Mouse (Mus musculus) intestine, postnatal 0 days (tissue): ENCODE measurements around the gene Polr1b. TPM values are rescaled to one million over a fixed set of nuclear protein-coding genes. Genes with fewer than 3 reads are reported as not detected.

ENCODE experiments used
- ATAC-seq: fragments of 200-750 bp; cut with Nextera tagmentation; 2 replicates; pipeline ENCODE4 v1.8.0; 2017; ENCODE audit warnings: mild to moderate bottlenecking, moderate TSS enrichment, moderate library complexity
- H3K27ac ChIP-seq: fragments of 300-500 bp; sonication (generic); 2 replicates; pipeline ENCODE4 v1.5.1; 2014; ENCODE audit warnings: mild to moderate bottlenecking, low read depth, low read length, moderate library complexity
- H3K27me3 ChIP-seq: fragments of 300-500 bp; sonication (generic); replicated peaks from 2 replicates; pipeline ENCODE4 v1.6.1; 2014; ENCODE audit warnings: low read length, mixed read lengths; ENCODE audit not compliant: control insufficient read depth, insufficient read depth
- H3K36me3 ChIP-seq: fragments of 300-500 bp; sonication (generic); 2 replicates; pipeline ENCODE4 v1.6.1; 2014; ENCODE audit warnings: mild to moderate bottlenecking, moderate library complexity; ENCODE audit not compliant: control insufficient read depth, insufficient read depth
- H3K4me1 ChIP-seq: fragments of 300-500 bp; sonication (generic); replicated peaks from 2 replicates; pipeline ENCODE4 v1.6.1; 2014; ENCODE audit warnings: antibody characterized with exemption, low read length, mixed read lengths; ENCODE audit not compliant: control insufficient read depth, insufficient read depth
- H3K4me2 ChIP-seq: fragments of 300-500 bp; sonication (generic); replicated peaks from 2 replicates; pipeline ENCODE4 v1.6.1; 2014; ENCODE audit warnings: low read depth, mild to moderate bottlenecking, moderate library complexity
- H3K4me3 ChIP-seq: fragments of 300-500 bp; sonication (generic); 2 replicates; pipeline ENCODE4 v1.5.1; 2014; ENCODE audit warnings: low read depth, low read length
- H3K9ac ChIP-seq: fragments of 300-500 bp; sonication (generic); 2 replicates; pipeline ENCODE4 v1.6.1; 2014; ENCODE audit warnings: mild to moderate bottlenecking, low read depth, low read length
- H3K9me3 ChIP-seq: fragments of 300-500 bp; sonication (generic); 2 replicates; pipeline ENCODE4 v1.6.1; 2016; ENCODE audit warnings: mixed run types; ENCODE audit not compliant: control insufficient read depth
- CTCF ChIP-seq: sonication (generic); IDR thresholded peaks from 2 replicates; pipeline ENCODE4 v1.5.1; 2016; ENCODE audit warnings: low read depth, mild to moderate bottlenecking, control low read depth, antibody characterized with exemption, moderate library complexity
- WGBS: fragments of 180-500 bp; shearing (Covaris S2); extraction: QIAGEN DNeasy Blood & Tissue Kit; methylation state at CpG from one replicate; pipeline ENCODE4 v1.1.7; 2014; 5-methylcytosine and 5-hydroxymethylcytosine counted together
- polyA plus RNA-seq: library from polyadenylated mRNA; unstranded; fragments of >200 nt; fragmentation: Nextera tagmentation; extraction: Ambion mirVana; gene quantifications from 2 replicates; pipeline ENCODE4 v1.2.1, GENCODE M21; 2015

The Polr1b gene
- polyA plus RNA-seq, 1 experiment from 2014 or later, result 5.3 TPM

DNA sequence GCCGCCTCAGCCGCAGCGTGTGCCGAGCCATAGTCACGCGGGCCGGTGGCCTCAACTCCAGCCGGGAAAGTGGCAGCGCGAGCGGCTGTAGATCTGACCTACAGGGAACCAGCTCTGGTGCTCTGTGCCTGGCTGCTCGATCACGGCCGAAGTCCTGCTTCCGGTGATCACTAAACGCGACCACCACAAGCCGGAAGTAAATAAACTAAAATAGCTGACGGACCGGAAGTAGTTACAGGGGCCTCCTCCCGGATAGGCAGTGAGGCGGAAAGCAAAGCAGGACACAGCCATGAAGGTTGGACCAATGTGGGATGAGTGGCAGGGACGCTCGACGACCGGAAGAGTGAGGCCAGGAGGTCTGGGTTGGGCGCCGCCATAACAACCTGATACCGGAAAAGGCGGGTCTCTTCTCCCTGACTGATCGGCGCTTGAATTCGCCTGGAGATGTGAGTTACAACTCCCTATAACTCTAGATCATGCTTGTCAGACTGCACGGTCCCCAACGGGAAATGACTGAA lies 28.7 kb downstream of the Polr1b start, which contains the start of gene Chchd5:
Gene Chchd5 (plus strand): TSS at position 289 of the 518 bp plus-strand sequence.
- H3K4me3 ChIP-seq, result peak within 1 kb of the TSS; percentile 71
- WGBS, result under 1% methylated on average over 35 of the region's 35 CpGs
- peak; percentile 100 for ATAC-seq
- peak within 1 kb of the TSS; percentile 93 for H3K27ac ChIP-seq
- TF ChIP-seq CTCF, result no peak
- H3K9me3 ChIP-seq, result no peaks in the 10 kb centered on the region
- no peaks in the 10 kb centered on the region for H3K27me3 ChIP-seq
- H3K4me2 ChIP-seq, result peak within 1 kb of the TSS; percentile 85
- peak within 1 kb of the TSS; percentile 82 for H3K9ac ChIP-seq
- peaks cover 36% of the 10 kb centered on the region for H3K36me3 ChIP-seq
- H3K4me1 ChIP-seq, result 0 out of 2 replicates have a peak, but pooled peaks cover 5% of the 10 kb centered on the region

DNA sequence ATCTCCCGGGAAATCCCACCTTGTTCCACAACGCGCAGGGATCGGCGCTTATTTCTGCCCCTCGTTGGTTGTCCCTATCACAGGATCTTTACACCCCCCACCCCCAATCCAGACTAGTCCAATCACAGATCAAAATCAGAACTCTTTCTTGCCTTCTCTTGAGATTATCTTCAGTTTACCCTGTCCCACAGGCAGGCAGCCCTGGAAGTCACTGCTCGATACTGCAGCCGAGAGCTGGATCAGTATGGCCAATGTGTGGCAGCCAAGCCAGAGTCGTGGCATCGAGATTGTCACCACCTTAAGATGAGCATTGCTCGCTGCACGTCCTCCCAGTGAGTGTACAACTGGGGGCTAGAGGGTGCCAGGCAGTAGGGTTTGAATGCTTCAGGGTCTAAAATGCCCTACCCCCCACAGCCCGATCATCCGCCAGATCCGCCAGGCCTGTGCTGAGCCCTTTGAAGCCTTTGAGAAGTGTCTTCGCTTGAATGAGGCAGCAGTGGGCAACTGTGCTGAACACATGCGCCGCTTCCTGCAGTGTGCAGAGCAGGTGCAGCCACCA lies 29.3 kb downstream of the Polr1b start:
- no peaks in the 10 kb centered on the region for H3K9me3 ChIP-seq
- TF ChIP-seq CTCF, result no peak
- ATAC-seq, result peak; percentile 25
- peaks cover 30% of the 10 kb centered on the region for H3K36me3 ChIP-seq
- H3K4me2 ChIP-seq, result peak overlapping the region; percentile 85
- H3K27ac ChIP-seq, result peak overlapping the region; percentile 68
- H3K9ac ChIP-seq, result peak overlapping the region; percentile 82
- WGBS, result 35% methylated on average over 18 of the region's 18 CpGs
- H3K4me1 ChIP-seq, result 0 out of 2 replicates have a peak, but pooled peaks cover 5% of the 10 kb centered on the region
- H3K4me3 ChIP-seq, result peak overlapping the region; percentile 71
- H3K27me3 ChIP-seq, result no peaks in the 10 kb centered on the region

DNA sequence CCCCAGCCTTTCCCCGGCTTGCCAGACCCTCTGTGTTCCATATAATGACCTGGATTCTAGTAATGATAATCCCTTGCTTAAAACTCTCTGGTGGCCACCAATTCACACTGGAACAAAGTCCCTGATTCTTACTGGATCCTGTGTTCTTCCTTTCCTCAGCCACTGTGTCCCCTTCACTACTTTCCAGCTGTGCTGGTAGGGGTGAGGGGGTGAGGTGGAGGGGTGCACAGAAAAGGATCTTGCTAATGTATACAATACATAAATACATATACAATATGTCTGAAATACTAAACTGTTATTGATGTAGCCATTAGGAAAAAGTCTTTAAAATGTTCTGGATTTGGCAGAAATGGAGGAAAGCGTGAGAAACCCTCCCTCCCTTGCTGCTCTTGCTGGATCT lies 30.0 kb downstream of the Polr1b start:
- Histone ChIP-seq H3K4me1 (0 out of 2 replicates have a peak, but pooled peaks cover 5% of the 10 kb centered on the region), H3K9me3 (no peaks in the 10 kb centered on the region), H3K4me3 (no peak overlapping the region), H3K9ac (no peak overlapping the region), H3K4me2 (peak overlapping the region; percentile 85; the same call in 1 of the 2 replicates), H3K36me3 (peaks cover 23% of the 10 kb centered on the region), H3K27me3 (no peaks in the 10 kb centered on the region), H3K27ac (no peak overlapping the region)
- ATAC-seq, result no peak
- no peak for TF ChIP-seq CTCF
- 92% methylated on average over 2 of the region's 2 CpGs for WGBS

DNA sequence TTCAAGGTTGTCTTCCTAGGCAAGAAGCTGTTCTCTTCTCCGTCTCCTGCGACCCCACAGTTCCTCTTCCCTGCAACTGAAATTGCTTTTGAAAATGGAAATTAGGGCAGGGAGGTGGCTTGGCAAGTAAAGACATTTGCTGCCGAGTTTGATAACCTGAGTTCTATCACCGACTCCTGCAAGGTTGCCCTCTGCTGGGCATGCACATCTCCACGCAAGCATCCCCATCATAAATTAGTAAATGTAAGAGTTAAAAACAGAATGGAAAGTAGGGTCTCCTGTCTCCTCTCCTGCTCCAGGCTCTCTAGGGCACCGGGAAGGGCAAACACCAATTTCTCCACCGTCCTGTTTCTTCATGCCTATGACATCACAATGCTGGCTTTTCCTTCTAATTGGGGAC lies 31.4 kb downstream of the Polr1b start:
- WGBS, result 93% methylated on average over 7 of the region's 7 CpGs
- Histone ChIP-seq H3K4me3 (no peak overlapping the region), H3K9ac (no peak overlapping the region), H3K27me3 (no peaks in the 10 kb centered on the region), H3K36me3 (peaks cover 18% of the 10 kb centered on the region), H3K27ac (no peak overlapping the region), H3K4me2 (no peak overlapping the region), H3K9me3 (no peaks in the 10 kb centered on the region), H3K4me1 (0 out of 2 replicates have a peak, but pooled peaks cover 5% of the 10 kb centered on the region)
- TF ChIP-seq CTCF, result peak; percentile 25; the same call in 1 of the 2 replicates
- ATAC-seq, result no peak

DNA sequence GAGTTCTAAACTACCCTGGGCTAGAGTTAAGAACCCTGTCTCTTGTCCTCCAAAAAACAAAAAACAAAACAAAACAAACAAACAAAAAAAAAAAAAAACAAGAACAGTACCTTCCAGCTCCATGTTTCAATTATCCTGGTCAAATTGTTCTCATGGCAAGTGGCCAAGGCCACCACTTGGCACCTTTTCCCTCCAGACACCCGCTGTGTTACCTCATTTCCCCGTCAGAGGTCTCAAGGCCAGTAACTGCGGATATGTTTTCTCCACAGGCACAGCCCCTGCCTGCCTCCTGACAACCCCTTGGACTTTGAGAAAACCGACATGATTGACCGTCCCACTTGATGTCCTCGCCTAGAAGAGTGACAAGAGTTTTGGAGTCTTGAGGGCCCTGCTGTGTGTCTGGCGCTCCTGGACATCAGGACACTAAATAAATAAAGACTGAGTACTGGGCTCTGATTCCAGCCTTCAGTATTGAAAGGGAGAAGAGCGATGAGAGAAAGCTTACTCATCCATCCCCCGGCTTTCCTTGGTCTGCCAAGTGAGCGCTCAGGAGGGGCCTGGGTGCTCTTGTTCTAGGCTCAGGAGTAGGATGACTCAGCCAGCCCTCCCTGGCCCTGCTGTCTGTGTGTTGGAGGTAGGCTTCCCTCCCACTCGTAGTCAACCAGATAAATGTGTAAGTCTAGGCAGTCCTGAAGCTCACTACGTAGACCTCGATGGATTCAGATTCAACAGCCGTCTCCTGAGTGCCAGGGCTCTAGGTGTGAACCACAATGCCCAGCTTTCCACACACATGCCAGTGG lies 32.4 kb downstream of the Polr1b start:
- no peaks in the 10 kb centered on the region for H3K27me3 ChIP-seq
- no peak overlapping the region for H3K27ac ChIP-seq
- WGBS, result 95% methylated on average over 14 of the region's 14 CpGs
- H3K36me3 ChIP-seq, result peaks cover 18% of the 10 kb centered on the region
- H3K4me2 ChIP-seq, result no peak overlapping the region
- TF ChIP-seq CTCF, result no peak
- no peak for ATAC-seq
- H3K9me3 ChIP-seq, result no peaks in the 10 kb centered on the region
- H3K9ac ChIP-seq, result no peak overlapping the region
- 0 out of 2 replicates have a peak, but pooled peaks cover 5% of the 10 kb centered on the region for H3K4me1 ChIP-seq
- H3K4me3 ChIP-seq, result no peak overlapping the region

DNA sequence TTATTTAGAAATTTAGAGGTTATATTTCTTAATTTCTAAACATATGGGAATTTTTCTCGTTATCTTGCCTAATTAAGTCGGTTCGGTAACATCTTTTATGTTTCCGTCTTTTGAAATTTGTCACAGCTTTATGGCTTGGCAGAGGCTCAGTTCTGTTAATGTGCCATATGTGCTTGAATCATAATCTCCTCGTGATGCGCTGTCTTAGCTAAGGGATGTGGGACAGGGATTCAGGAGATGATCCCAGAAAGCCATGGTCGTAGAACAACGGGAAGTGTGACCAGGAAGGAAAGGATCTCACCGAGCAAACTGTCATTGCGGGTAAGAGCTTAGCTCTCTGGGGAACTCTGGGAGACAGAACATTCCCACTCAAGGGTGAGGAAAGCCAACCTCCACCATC lies 39.1 kb downstream of the Polr1b start:
- Histone ChIP-seq H3K27ac (no peak overlapping the region), H3K9ac (no peak overlapping the region), H3K36me3 (no peaks in the 10 kb centered on the region), H3K27me3 (no peaks in the 10 kb centered on the region), H3K4me3 (no peak overlapping the region), H3K4me2 (no peak overlapping the region), H3K9me3 (no peaks in the 10 kb centered on the region), H3K4me1 (no peaks in the 10 kb centered on the region)
- 86% methylated on average over 10 of the region's 10 CpGs for whole genome bisulfite sequencing
- no peak for ATAC-seq
- no peak for TF ChIP-seq CTCF
